Mouse (Mus musculus) lung, embryonic 15.5 days (tissue): ENCODE measurements around the gene Parva. TPM values are rescaled to one million over a fixed set of nuclear protein-coding genes. Genes with fewer than 3 reads are reported as not detected.

Experiments used
- ATAC-seq: fragments of 200-750 bp; cut with Nextera tagmentation; 2 replicates; pipeline ENCODE4 v1.8.0; 2017; ENCODE audit warnings: moderate number of reproducible peaks, borderline replicate concordance; ENCODE audit not compliant: low FRiP score, low TSS enrichment; ENCODE audit errors: extremely low read depth
- H3K27ac ChIP-seq: fragments of 300-500 bp; sonication (generic); 2 replicates; pipeline ENCODE4 v1.5.1; 2015; ENCODE audit warnings: moderate library complexity, mild to moderate bottlenecking, inconsistent platforms
- H3K27me3 ChIP-seq: fragments of 300-500 bp; sonication (generic); 2 replicates; pipeline ENCODE4 v1.6.1; 2015; ENCODE audit warnings: inconsistent platforms
- H3K36me3 ChIP-seq: fragments of 300-500 bp; sonication (generic); 2 replicates; pipeline ENCODE4 v1.6.1; 2015; ENCODE audit warnings: inconsistent platforms
- H3K4me1 ChIP-seq: fragments of 300-500 bp; sonication (generic); 2 replicates; pipeline ENCODE4 v1.6.1; 2015; ENCODE audit warnings: inconsistent platforms
- H3K4me2 ChIP-seq: fragments of 300-500 bp; sonication (generic); 2 replicates; pipeline ENCODE4 v1.6.1; 2015; ENCODE audit warnings: inconsistent platforms, mild to moderate bottlenecking, moderate library complexity
- H3K4me3 ChIP-seq: fragments of 300-500 bp; sonication (generic); 2 replicates; pipeline ENCODE4 v1.5.1; 2015; ENCODE audit warnings: mild to moderate bottlenecking, inconsistent platforms
- H3K9ac ChIP-seq: fragments of 300-500 bp; sonication (generic); 2 replicates; pipeline ENCODE4 v1.6.1; 2015; ENCODE audit warnings: inconsistent platforms
- H3K9me3 ChIP-seq: fragments of 300-500 bp; sonication (generic); 2 replicates; pipeline ENCODE4 v1.6.1; 2016; ENCODE audit warnings: inconsistent platforms
- WGBS: fragments of 180-500 bp; shearing (Covaris S2); methylation state at CpG from one replicate; pipeline ENCODE4 v1.1.7; 2015; 5-methylcytosine and 5-hydroxymethylcytosine counted together
- polyA plus RNA-seq: library from polyadenylated mRNA; unstranded; fragments of >200 nt; fragmentation: Nextera tagmentation; extraction: Ambion mirVana; gene quantifications from 2 replicates; pipeline ENCODE4 v1.2.1, GENCODE M21; 2015

The Parva gene
- polyA plus RNA-seq, 1 experiment from 2014 or later: 109 TPM

- Histone ChIP-seq H3K27ac (no peak overlapping the region), H3K9me3 (no peaks in the 10 kb centered on the region), H3K4me3 (no peak overlapping the region), H3K9ac (no peak overlapping the region), H3K4me2 (no peak overlapping the region), H3K4me1 (no peaks in the 10 kb centered on the region), H3K27me3 (no peaks in the 10 kb centered on the region), H3K36me3 (no peaks in the 10 kb centered on the region)
- WGBS: 38% methylated on average over 4 of the region's 4 CpGs
- ATAC-seq: no peak
These were observed 200.2 kb downstream of the Parva start for GRCm38 (mm10) chr7:112627481-112627880.

- Histone ChIP-seq H3K27ac (no peak overlapping the region), H3K4me1 (no peaks in the 10 kb centered on the region), H3K9ac (no peak overlapping the region), H3K36me3 (no peaks in the 10 kb centered on the region), H3K9me3 (no peaks in the 10 kb centered on the region), H3K4me2 (no peak overlapping the region), H3K4me3 (no peak overlapping the region), H3K27me3 (no peaks in the 10 kb centered on the region)
- no peak for ATAC-seq
- WGBS: 64% methylated on average over 10 of the region's 10 CpGs
These were observed 207.4 kb downstream of the Parva start for GRCm38 (mm10) chr7:112634505-112635213.

GRCm38 (mm10) chr7:112635936-112636335 lies 208.6 kb downstream of the Parva start:
- no peaks in the 10 kb centered on the region for H3K4me1 ChIP-seq
- 95% methylated on average over 2 of the region's 2 CpGs for WGBS

More at GRCm38 (mm10) chr7:112635936-112636335, 208.6 kb downstream of the Parva start:
- no peak overlapping the region for H3K9ac ChIP-seq
- H3K9me3 ChIP-seq: no peaks in the 10 kb centered on the region
- H3K27ac ChIP-seq: no peak overlapping the region
- no peak for ATAC-seq
- no peaks in the 10 kb centered on the region for H3K27me3 ChIP-seq
- H3K4me2 ChIP-seq: no peak overlapping the region
- no peak overlapping the region for H3K4me3 ChIP-seq
- no peaks in the 10 kb centered on the region for H3K36me3 ChIP-seq

Other genes starting within 250 kb of the Parva start
- 20.7 and 22.8 TPM in 2 replicates for gene Mical2, start 201.6 kb upstream of the Parva start, polyA plus RNA-seq